Mouse (Mus musculus): ENCODE measurements at regions not wholly inside any gene's neighbourhood (a gene's known extent, or its start where the extent isn't known, plus 50 kb on each side); places are given as distances from the start of the nearest gene placed in this dataset.

DNA sequence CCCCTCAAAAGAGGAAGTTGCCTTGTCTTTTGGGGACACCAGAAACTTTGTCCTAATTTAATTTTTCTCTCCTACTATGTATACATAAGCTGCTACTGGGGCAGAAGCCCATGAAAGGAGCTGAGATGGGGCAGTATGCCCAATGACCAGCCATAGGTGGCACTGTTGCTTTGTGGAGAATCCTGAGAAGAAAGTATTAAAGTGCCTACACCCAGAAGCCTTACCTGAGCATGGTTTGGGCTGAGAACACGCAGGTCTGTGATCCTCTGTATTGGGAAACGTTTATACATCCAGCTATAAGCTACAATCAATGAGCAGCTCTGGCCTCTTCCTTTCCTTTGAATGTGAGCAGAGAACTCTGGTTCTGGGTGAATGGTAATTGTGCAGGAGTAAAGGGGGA lies 1088.5 kb downstream of the Jrkl start:
- peak; percentile 63; the same call in 1 of the 2 replicates for ATAC-seq (ENCODE audit: low FRiP score, low TSS enrichment)
- no peak overlapping the region for H3K27ac ChIP-seq (ENCODE audit: low read length)
- H3K4me1 ChIP-seq (ENCODE audit: insufficient read depth, low read length): no peaks in the 10 kb centered on the region
- no peaks in the 10 kb centered on the region for H3K9me3 ChIP-seq (ENCODE audit: low read length)
- H3K4me2 ChIP-seq (replicated peaks; ENCODE audit: low read depth, low read length): no peak overlapping the region
- H3K9ac ChIP-seq (replicated peaks; ENCODE audit: low read length): no peak overlapping the region
- no peak overlapping the region for H3K4me3 ChIP-seq (ENCODE audit: low read length)
- no peaks in the 10 kb centered on the region for H3K36me3 ChIP-seq (ENCODE audit: insufficient read depth, low read length)
- WGBS: 35% methylated on average over 2 of the region's 2 CpGs
- H3K27me3 ChIP-seq (ENCODE audit: insufficient read depth, low read length): no peaks in the 10 kb centered on the region

GRCm38 (mm10) chr9:12113374-12113773 lies 1132.3 kb downstream of the Jrkl start:
- no peaks in the 10 kb centered on the region for H3K4me1 ChIP-seq (ENCODE audit: insufficient read depth, low read length)
- no peaks in the 10 kb centered on the region for H3K9me3 ChIP-seq (ENCODE audit: low read length)
- H3K27ac ChIP-seq (ENCODE audit: low read length): no peak overlapping the region
- H3K9ac ChIP-seq (replicated peaks; ENCODE audit: low read length): no peak overlapping the region
- H3K4me2 ChIP-seq (replicated peaks; ENCODE audit: low read depth, low read length): no peak overlapping the region
- no peaks in the 10 kb centered on the region for H3K27me3 ChIP-seq (ENCODE audit: insufficient read depth, low read length)
- no peak for ATAC-seq (ENCODE audit: low FRiP score, low TSS enrichment)
- no peak overlapping the region for H3K4me3 ChIP-seq (ENCODE audit: low read length)
- no peaks in the 10 kb centered on the region for H3K36me3 ChIP-seq (ENCODE audit: insufficient read depth, low read length)

Measured in kidney, embryonic 16.5 days (tissue).